Mouse (Mus musculus) limb, embryonic 12.5 days (tissue): ENCODE measurements around the gene Cers1. TPM values are rescaled to one million over a fixed set of nuclear protein-coding genes. Genes with fewer than 3 reads are reported as not detected.

Experiments used
- ATAC-seq: fragments of 200-750 bp; cut with Nextera tagmentation; 2 replicates; pipeline ENCODE4 v1.8.0; 2017; ENCODE audit warnings: low read depth, moderate TSS enrichment; ENCODE audit not compliant: insufficient number of reproducible peaks, insufficient read depth, low FRiP score, low TSS enrichment
- H3K27ac ChIP-seq: fragments of 300-500 bp; sonication (generic); 2 replicates; pipeline ENCODE4 v1.5.1; 2016; ENCODE audit warnings: mild to moderate bottlenecking, moderate library complexity
- H3K27me3 ChIP-seq: fragments of 300-500 bp; sonication (generic); 2 replicates; pipeline ENCODE4 v1.6.1; 2016; ENCODE audit warnings: mild to moderate bottlenecking, moderate library complexity
- H3K36me3 ChIP-seq: fragments of 300-500 bp; sonication (generic); 2 replicates; pipeline ENCODE4 v1.6.1; 2016; ENCODE audit warnings: mild to moderate bottlenecking, moderate library complexity
- H3K4me1 ChIP-seq: fragments of 300-500 bp; sonication (generic); replicated peaks from 2 replicates; pipeline ENCODE4 v1.6.1; 2016
- H3K4me2 ChIP-seq: fragments of 300-500 bp; sonication (generic); 2 replicates; pipeline ENCODE4 v1.6.1; 2016; ENCODE audit warnings: mild to moderate bottlenecking, moderate library complexity
- H3K4me3 ChIP-seq: fragments of 300-500 bp; sonication (generic); replicated peaks from 2 replicates; pipeline ENCODE4 v1.5.1; 2016; ENCODE audit warnings: mild to moderate bottlenecking
- H3K9ac ChIP-seq: fragments of 300-500 bp; sonication (generic); replicated peaks from 2 replicates; pipeline ENCODE4 v1.6.1; 2016; ENCODE audit warnings: mild to moderate bottlenecking, moderate library complexity
- H3K9me3 ChIP-seq: fragments of 300-500 bp; sonication (generic); 2 replicates; pipeline ENCODE4 v1.6.1; 2016; ENCODE audit warnings: mild to moderate bottlenecking, moderate library complexity
- WGBS: fragments of 180-500 bp; shearing (Covaris S2); methylation state at CpG from one replicate; pipeline ENCODE4 v1.1.7; 2016; 5-methylcytosine and 5-hydroxymethylcytosine counted together
- polyA plus RNA-seq: library from polyadenylated mRNA; unstranded; fragments of >200 nt; fragmentation: Nextera tagmentation; extraction: Ambion mirVana; gene quantifications from 2 replicates; pipeline ENCODE4 v1.2.1, GENCODE M21; 2016

The Cers1 gene
- 7.9 and 8.8 TPM in 2 replicates for polyA plus RNA-seq

DNA sequence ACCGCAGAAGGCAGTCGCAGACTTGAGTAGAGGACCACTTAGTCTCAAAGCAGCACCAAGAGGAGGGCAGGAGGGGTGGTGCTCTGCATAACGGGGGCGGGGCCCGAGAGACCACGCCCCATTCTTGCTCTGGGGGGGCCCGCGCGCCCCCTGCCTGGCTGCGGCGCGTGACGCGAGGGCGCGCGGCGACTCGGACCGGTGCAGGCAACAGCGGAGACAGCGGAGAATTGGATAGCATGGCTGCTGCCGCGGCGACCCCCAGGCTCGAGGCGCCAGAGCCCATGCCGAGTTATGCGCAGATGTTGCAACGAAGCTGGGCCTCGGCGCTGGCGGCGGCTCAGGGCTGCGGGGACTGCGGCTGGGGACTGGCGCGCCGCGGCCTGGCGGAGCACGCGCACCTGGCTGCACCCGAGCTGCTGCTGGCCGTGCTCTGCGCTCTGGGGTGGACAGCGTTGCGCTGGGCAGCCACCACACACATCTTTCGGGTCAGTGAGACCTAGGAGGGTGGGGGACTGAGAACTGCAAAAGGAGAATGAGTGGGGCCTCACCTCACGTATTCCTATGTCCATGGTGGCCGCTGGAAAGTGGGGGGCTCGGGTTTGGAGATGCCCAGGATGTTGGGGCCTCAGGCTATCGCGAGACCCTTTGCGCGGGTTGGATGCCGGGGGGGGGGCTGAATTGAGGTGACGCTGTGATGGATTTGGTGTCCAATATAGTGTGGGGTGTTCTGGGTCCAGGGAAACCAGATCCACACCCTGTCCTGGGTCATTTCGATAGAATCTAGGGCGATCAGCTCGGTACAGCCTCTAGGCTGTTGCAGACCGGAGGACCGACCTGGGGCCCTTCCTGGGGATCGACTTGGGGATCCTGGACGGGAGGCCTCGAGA lies at the start of gene Cers1:
TSS of gene Cers1 (plus strand) at position 152 of the 887 bp plus-strand sequence.
- ATAC-seq = peak; percentile 49
- Histone ChIP-seq H3K4me1 (peaks cover 32% of the 10 kb centered on the region), H3K9me3 (no peaks in the 10 kb centered on the region), H3K36me3 (peaks cover 34% of the 10 kb centered on the region), H3K27ac (peak within 1 kb of the TSS; percentile 84), H3K4me2 (peak within 1 kb of the TSS; percentile 80), H3K4me3 (peak within 1 kb of the TSS; percentile 63), H3K9ac (peak within 1 kb of the TSS; percentile 72), H3K27me3 (no peaks in the 10 kb centered on the region)
- 2% methylated on average over 66 of the region's 66 CpGs for WGBS

DNA sequence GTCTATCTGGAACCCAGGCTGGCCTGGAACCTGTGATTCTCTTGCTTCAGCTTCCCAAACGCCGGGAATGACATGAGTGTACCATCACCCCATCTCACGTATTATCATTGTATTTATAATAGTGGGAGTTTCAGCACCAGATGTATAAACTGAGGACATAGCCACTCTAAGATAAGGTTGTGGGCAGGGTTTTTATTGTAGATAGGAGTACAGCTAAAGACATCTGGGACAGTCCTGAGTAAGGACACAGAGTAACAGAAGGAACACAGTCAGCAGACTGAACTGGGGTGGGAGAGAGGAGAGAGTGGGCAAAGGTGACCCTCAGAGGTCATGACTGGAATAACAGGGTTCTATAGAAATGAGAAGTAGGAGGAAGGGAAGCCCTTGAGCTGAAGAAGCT lies 47.9 kb upstream of the Cers1 start:
- H3K9ac ChIP-seq = no peak overlapping the region
- H3K27ac ChIP-seq = no peak overlapping the region
- H3K4me2 ChIP-seq = no peak overlapping the region
- 86% methylated on average over 3 of the region's 3 CpGs for WGBS
- no peak for ATAC-seq
- no peaks in the 10 kb centered on the region for H3K27me3 ChIP-seq
- H3K36me3 ChIP-seq = peaks cover 34% of the 10 kb centered on the region
- no peaks in the 10 kb centered on the region for H3K4me1 ChIP-seq
- no peaks in the 10 kb centered on the region for H3K9me3 ChIP-seq
- H3K4me3 ChIP-seq = no peak overlapping the region

DNA sequence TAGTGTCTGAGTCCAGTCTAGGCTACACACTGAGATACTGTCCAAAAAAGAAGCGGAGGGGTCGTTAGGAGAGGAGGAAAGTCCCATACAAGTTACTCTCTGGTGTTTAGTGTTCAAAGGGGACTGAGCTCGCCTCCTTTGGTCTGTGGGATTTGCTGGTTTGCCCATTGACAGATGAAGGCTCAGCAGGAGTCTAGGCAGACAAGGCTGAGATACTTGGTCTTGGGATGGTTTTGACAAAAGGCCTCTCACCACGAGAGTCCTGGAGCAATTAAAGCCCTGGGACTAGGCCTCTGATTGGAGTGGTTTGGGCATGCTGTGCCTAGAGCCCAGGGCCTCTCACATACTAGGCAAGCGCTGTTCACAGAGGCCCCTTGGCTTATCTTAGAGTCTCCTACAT lies 47.3 kb upstream of the Cers1 start:
- H3K4me2 ChIP-seq = no peak overlapping the region
- no peaks in the 10 kb centered on the region for H3K27me3 ChIP-seq
- H3K27ac ChIP-seq = no peak overlapping the region
- WGBS = 57% methylated on average over 5 of the region's 5 CpGs
- no peaks in the 10 kb centered on the region for H3K9me3 ChIP-seq
- no peak overlapping the region for H3K9ac ChIP-seq
- ATAC-seq = no peak
- H3K4me3 ChIP-seq = no peak overlapping the region
- H3K36me3 ChIP-seq = peaks cover 28% of the 10 kb centered on the region
- no peaks in the 10 kb centered on the region for H3K4me1 ChIP-seq

DNA sequence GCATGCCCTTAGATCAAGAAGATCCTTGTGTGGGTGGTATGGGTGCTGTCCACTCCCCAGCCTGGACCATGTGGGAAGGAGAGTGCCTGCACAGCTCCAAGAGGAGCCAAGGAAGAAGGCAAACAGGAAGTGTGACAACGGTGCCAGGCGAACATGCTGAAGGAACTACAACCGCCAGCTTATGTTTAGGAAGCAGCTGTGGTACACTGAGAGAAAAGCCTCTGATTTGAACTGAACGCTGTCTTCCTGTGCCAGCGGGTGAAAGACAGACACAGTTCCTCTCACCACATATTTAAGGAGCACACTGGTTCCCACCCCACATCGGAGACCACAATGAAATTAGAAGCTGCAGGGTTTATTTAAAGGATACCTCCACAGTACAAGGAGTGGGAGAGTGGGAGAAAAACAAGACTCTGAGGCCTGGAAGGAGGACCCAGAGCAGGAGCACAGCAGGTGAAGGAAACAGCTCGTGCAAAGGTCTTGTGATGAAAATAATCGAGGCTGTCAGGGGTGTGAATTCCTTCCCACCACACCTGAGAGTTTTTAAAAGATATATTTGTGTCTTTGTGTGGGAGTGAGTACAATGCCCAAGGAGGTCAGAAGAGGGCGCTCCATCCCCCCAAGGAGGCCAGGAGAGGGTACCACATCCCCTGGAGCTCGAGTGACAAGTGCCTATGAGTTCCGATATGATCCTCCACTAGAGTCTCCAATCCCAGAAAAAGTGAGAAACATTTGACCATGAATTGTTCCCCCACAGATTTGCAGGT lies 46.6 kb upstream of the Cers1 start:
- no peaks in the 10 kb centered on the region for H3K4me1 ChIP-seq
- ATAC-seq = no peak
- no peak overlapping the region for H3K9ac ChIP-seq
- WGBS = 55% methylated on average over 11 of the region's 11 CpGs
- no peak overlapping the region for H3K27ac ChIP-seq
- no peaks in the 10 kb centered on the region for H3K27me3 ChIP-seq
- H3K4me3 ChIP-seq = no peak overlapping the region
- no peak overlapping the region for H3K4me2 ChIP-seq
- H3K9me3 ChIP-seq = no peaks in the 10 kb centered on the region
- peaks cover 21% of the 10 kb centered on the region for H3K36me3 ChIP-seq

GRCm38 (mm10) chr8:70272949-70273348 lies 42.6 kb upstream of the Cers1 start:
- ATAC-seq = no peak
- no peak overlapping the region for H3K27ac ChIP-seq
- no peaks in the 10 kb centered on the region for H3K27me3 ChIP-seq
- H3K4me2 ChIP-seq = no peak overlapping the region
- no peak overlapping the region for H3K4me3 ChIP-seq
- no peaks in the 10 kb centered on the region for H3K9me3 ChIP-seq
- no peaks in the 10 kb centered on the region for H3K36me3 ChIP-seq
- H3K9ac ChIP-seq = no peak overlapping the region
- no peaks in the 10 kb centered on the region; the same call in 1 of the 2 replicates for H3K4me1 ChIP-seq
- 52% methylated on average over 3 of the region's 3 CpGs for whole genome bisulfite sequencing

- no peaks in the 10 kb centered on the region for H3K27me3 ChIP-seq
- no peak overlapping the region for H3K27ac ChIP-seq
- ATAC-seq = no peak
- no peak overlapping the region for H3K4me3 ChIP-seq
- no peak overlapping the region for H3K4me2 ChIP-seq
- no peaks in the 10 kb centered on the region for H3K9me3 ChIP-seq
- no peak overlapping the region for H3K9ac ChIP-seq
- no peaks in the 10 kb centered on the region for H3K36me3 ChIP-seq
- H3K4me1 ChIP-seq = no peaks in the 10 kb centered on the region; the same call in 1 of the 2 replicates
Measured at GRCm38 (mm10) chr8:70274350-70274749, 41.2 kb upstream of the Cers1 start.

DNA sequence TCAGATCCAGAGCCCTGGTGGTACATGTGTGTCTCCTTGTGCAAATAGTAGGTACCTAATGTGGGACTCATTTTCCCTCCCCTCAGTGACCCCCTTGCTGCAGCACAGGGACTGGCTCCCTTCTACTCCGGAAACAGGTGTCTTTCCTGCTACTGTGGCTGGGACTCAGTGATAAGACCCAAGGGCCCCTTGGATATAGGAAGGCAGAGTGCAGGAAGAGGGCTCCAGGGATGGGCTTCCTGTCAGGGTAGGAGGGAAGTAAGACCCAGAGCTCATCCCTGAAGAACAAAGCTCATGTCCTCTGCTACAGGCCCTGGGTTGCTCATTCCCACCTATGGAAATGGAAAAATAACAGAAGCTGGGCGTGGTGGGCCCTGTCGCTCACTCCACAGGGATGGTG lies 39.1 kb upstream of the Cers1 start:
- 87% methylated on average over 3 of the region's 3 CpGs for WGBS
- H3K27ac ChIP-seq = no peak overlapping the region
- H3K9ac ChIP-seq = no peak overlapping the region
- H3K4me1 ChIP-seq = no peaks in the 10 kb centered on the region; the same call in 1 of the 2 replicates
- no peaks in the 10 kb centered on the region for H3K9me3 ChIP-seq
- ATAC-seq = no peak
- H3K36me3 ChIP-seq = no peaks in the 10 kb centered on the region
- H3K4me3 ChIP-seq = no peak overlapping the region
- H3K4me2 ChIP-seq = no peak overlapping the region
- no peaks in the 10 kb centered on the region for H3K27me3 ChIP-seq

DNA sequence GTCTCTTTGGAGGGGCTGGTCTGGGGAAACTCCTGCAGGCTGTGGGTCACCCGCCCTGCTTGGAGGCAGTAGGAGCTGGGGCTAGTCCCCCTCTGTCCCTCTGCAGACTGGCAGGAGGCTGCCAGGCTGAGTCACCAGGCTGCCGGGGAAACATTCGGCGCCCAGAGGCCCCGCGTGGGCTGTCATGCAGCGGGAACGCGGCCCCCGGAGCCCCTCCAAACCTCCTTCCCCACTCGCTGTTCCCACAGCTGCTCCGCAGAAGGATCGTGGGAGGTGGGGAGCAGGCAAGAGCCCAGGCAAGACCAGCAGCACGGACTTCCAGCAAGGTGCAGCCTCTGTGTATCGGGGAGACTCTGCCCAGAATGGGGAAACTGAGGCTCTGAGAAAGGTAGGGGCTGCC lies 37.4 kb upstream of the Cers1 start:
- H3K27ac ChIP-seq = no peak overlapping the region

GRCm38 (mm10) chr8:70279266-70279665 lies 36.3 kb upstream of the Cers1 start:
- no peak for ATAC-seq
- H3K4me3 ChIP-seq = no peak overlapping the region
- no peaks in the 10 kb centered on the region for H3K27me3 ChIP-seq
- WGBS = 51% methylated on average over 8 of the region's 8 CpGs
- no peak overlapping the region for H3K27ac ChIP-seq
- no peaks in the 10 kb centered on the region for H3K36me3 ChIP-seq
- H3K4me2 ChIP-seq = no peak overlapping the region
- H3K9ac ChIP-seq = no peak overlapping the region; the same call in 1 of the 2 replicates
- peaks cover 13% of the 10 kb centered on the region for H3K4me1 ChIP-seq
- H3K9me3 ChIP-seq = no peaks in the 10 kb centered on the region

More for the DNA sequence above, 37.4 kb upstream of the Cers1 start:
- no peak for ATAC-seq
- no peak overlapping the region for H3K4me3 ChIP-seq
- no peak overlapping the region; the same call in 1 of the 2 replicates for H3K9ac ChIP-seq
- no peak overlapping the region for H3K4me2 ChIP-seq
- H3K4me1 ChIP-seq = peaks cover 8% of the 10 kb centered on the region
- 60% methylated on average over 15 of the region's 15 CpGs for WGBS
- H3K9me3 ChIP-seq = no peaks in the 10 kb centered on the region
- H3K27me3 ChIP-seq = no peaks in the 10 kb centered on the region
- no peaks in the 10 kb centered on the region for H3K36me3 ChIP-seq

- H3K36me3 ChIP-seq = peaks cover 16% of the 10 kb centered on the region
- H3K4me3 ChIP-seq = no peak overlapping the region
- 0 out of 2 replicates have a peak, but pooled peaks cover 1% of the 10 kb centered on the region for H3K9me3 ChIP-seq
- no peak for ATAC-seq
- 45% methylated on average over 3 of the region's 3 CpGs for whole genome bisulfite sequencing
- H3K4me1 ChIP-seq = peaks cover 20% of the 10 kb centered on the region
- no peaks in the 10 kb centered on the region for H3K27me3 ChIP-seq
- H3K27ac ChIP-seq = no peak overlapping the region
- H3K4me2 ChIP-seq = no peak overlapping the region
- H3K9ac ChIP-seq = no peak overlapping the region
Measured at GRCm38 (mm10) chr8:70281001-70281400, 34.6 kb upstream of the Cers1 start.

DNA sequence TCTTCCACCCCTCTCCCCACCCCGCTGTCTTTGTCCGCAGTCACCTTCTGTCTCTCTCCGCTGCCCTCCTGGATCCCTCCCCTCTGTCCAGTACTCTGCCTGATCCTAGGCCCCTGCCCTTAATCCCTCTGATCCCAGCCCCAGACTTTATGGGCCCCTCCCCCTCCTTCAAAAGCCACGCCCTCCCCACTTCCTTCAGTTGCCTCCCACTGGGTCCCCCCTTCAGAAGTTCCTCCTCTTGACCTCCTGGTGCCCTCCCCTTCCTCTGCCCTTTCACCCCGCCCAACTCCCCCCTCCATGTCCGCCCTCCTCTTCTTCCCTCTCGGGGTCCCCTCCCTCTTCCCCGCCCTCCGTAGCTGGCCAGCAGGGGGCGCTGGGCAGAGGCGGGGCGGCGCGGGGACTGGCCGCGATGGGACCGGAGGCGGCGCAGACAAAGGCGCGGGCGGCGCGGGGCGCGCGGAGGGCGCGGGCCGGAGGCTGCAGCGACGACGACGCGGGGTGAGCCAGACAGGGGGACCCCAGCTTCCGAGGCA lies 32.9 kb upstream of the Cers1 start, which contains the start of gene Homer3:
TSS of gene Homer3 (plus strand) at position 225 of the 533 bp plus-strand sequence.
- peak; percentile 84 for ATAC-seq
- under 1% methylated on average over 36 of the region's 36 CpGs for WGBS
- Histone ChIP-seq H3K4me3 (peak within 1 kb of the TSS; percentile 92), H3K9me3 (peaks cover 12% of the 10 kb centered on the region), H3K9ac (peak within 1 kb of the TSS; percentile 95), H3K4me2 (peak within 1 kb of the TSS; percentile 81), H3K36me3 (peaks cover 33% of the 10 kb centered on the region), H3K4me1 (peaks cover 20% of the 10 kb centered on the region), H3K27ac (peak within 1 kb of the TSS; percentile 88), H3K27me3 (no peaks in the 10 kb centered on the region)
